Mouse (Mus musculus): ENCODE results near the gene Svopl. TPM values are rescaled to one million over a fixed set of nuclear protein-coding genes. Genes with fewer than 3 reads are reported as not detected.

Svopl gene
- polyA plus RNA-seq, 1 experiment = 0.02 TPM

GRCm38 (mm10) chr6:38028205-38028604, 18.6 kb downstream of the Svopl start:
- Histone ChIP-seq H3K79me2 (ENCODE audit: control insufficient read depth, insufficient read depth) (no peaks in the 10 kb centered on the region), H3K4me3 (ENCODE audit: insufficient read depth, poor library complexity, severe bottlenecking) (no peak overlapping the region), H3K79me3 (ENCODE audit: low read depth) (no peaks in the 10 kb centered on the region), H3ac (ENCODE audit: control insufficient read depth, insufficient read length, low read depth) (no peak overlapping the region), H3K36me3 (ENCODE audit: control insufficient read depth, insufficient read depth) (no peaks in the 10 kb centered on the region), H3K27me3 (ENCODE audit: control insufficient read depth, insufficient read depth, insufficient read length) (no peaks in the 10 kb centered on the region)
- no peak for TF ChIP-seq CTCF (IDR thresholded peaks at IDR 0.05; ENCODE audit: control insufficient read depth, insufficient read depth, insufficient read length)
- no peak for TF ChIP-seq MYOD1 (IDR thresholded peaks at IDR 0.05; ENCODE audit: control insufficient read depth, insufficient read length, low read depth)
- no peak for TF ChIP-seq USF1 (IDR thresholded peaks at IDR 0.05; ENCODE audit: low read depth)
- no peak for TF ChIP-seq FOSL1 (IDR thresholded peaks at IDR 0.05; ENCODE audit: insufficient read depth, low read length, poor library complexity, severe bottlenecking)
- no peak for TF ChIP-seq CEBPB (IDR thresholded peaks at IDR 0.05; ENCODE audit: low read depth)

GRCm38 (mm10) chr6:38027771-38028170, 19.0 kb downstream of the Svopl start:
- no peaks in the 10 kb centered on the region for H3K27me3 ChIP-seq (ENCODE audit: control insufficient read depth, insufficient read depth, insufficient read length)
- no peaks in the 10 kb centered on the region for H3K79me2 ChIP-seq (ENCODE audit: control insufficient read depth, insufficient read depth)
- TF ChIP-seq FOSL1 (IDR thresholded peaks at IDR 0.05; ENCODE audit: insufficient read depth, low read length, poor library complexity, severe bottlenecking) = no peak
- no peak for TF ChIP-seq MYOD1 (IDR thresholded peaks at IDR 0.05; ENCODE audit: control insufficient read depth, insufficient read length, low read depth)
- TF ChIP-seq CEBPB (IDR thresholded peaks at IDR 0.05; ENCODE audit: low read depth) = no peak
- no peak for TF ChIP-seq MAX (IDR thresholded peaks at IDR 0.05)
- TF ChIP-seq USF1 (IDR thresholded peaks at IDR 0.05; ENCODE audit: low read depth) = no peak
- TF ChIP-seq CTCF (IDR thresholded peaks at IDR 0.05; ENCODE audit: control insufficient read depth, insufficient read depth, insufficient read length) = no peak
- TF ChIP-seq MYOG (IDR thresholded peaks at IDR 0.05; ENCODE audit: control insufficient read depth, extremely low read depth, insufficient read length) = no peak
- H3K36me3 ChIP-seq (ENCODE audit: control insufficient read depth, insufficient read depth) = no peaks in the 10 kb centered on the region
- H3ac ChIP-seq (ENCODE audit: control insufficient read depth, insufficient read length, low read depth) = no peak overlapping the region
- no peaks in the 10 kb centered on the region for H3K79me3 ChIP-seq (ENCODE audit: low read depth)
- no peak overlapping the region for H3K4me3 ChIP-seq (ENCODE audit: insufficient read depth, poor library complexity, severe bottlenecking)

GRCm38 (mm10) chr6:38023284-38023683, 23.5 kb downstream of the Svopl start:
- no peaks in the 10 kb centered on the region for H3K36me3 ChIP-seq (ENCODE audit: control insufficient read depth, insufficient read depth)
- no peaks in the 10 kb centered on the region for H3K79me2 ChIP-seq (ENCODE audit: control insufficient read depth, insufficient read depth)
- H3K27me3 ChIP-seq (ENCODE audit: control insufficient read depth, insufficient read depth, insufficient read length) = no peaks in the 10 kb centered on the region
- no peak overlapping the region for H3ac ChIP-seq (ENCODE audit: control insufficient read depth, insufficient read length, low read depth)
- H3K79me3 ChIP-seq (ENCODE audit: low read depth) = no peaks in the 10 kb centered on the region
- H3K4me3 ChIP-seq (ENCODE audit: insufficient read depth, poor library complexity, severe bottlenecking) = no peak overlapping the region
- TF ChIP-seq CTCF (IDR thresholded peaks at IDR 0.05; ENCODE audit: control insufficient read depth, insufficient read depth, insufficient read length) = no peak

GRCm38 (mm10) chr6:38021406-38021805, 25.4 kb downstream of the Svopl start:
- H3K36me3 ChIP-seq (ENCODE audit: control insufficient read depth, insufficient read depth) = no peaks in the 10 kb centered on the region
- H3K79me3 ChIP-seq (ENCODE audit: low read depth) = no peaks in the 10 kb centered on the region
- TF ChIP-seq MYOD1 (IDR thresholded peaks at IDR 0.05; ENCODE audit: control insufficient read depth, insufficient read length, low read depth) (peak; percentile 72), USF1 (IDR thresholded peaks at IDR 0.05; ENCODE audit: low read depth) (no peak), MAX (IDR thresholded peaks at IDR 0.05) (no peak), MYOG (IDR thresholded peaks at IDR 0.05; ENCODE audit: control insufficient read depth, extremely low read depth, insufficient read length) (no peak), CTCF (IDR thresholded peaks at IDR 0.05; ENCODE audit: control insufficient read depth, insufficient read depth, insufficient read length) (no peak), CEBPB (IDR thresholded peaks at IDR 0.05; ENCODE audit: low read depth) (no peak)
- no peaks in the 10 kb centered on the region for H3K27me3 ChIP-seq (ENCODE audit: control insufficient read depth, insufficient read depth, insufficient read length)
- H3K4me3 ChIP-seq (ENCODE audit: insufficient read depth, poor library complexity, severe bottlenecking) = no peak overlapping the region
- H3ac ChIP-seq (ENCODE audit: control insufficient read depth, insufficient read length, low read depth) = no peak overlapping the region
- no peaks in the 10 kb centered on the region for H3K79me2 ChIP-seq (ENCODE audit: control insufficient read depth, insufficient read depth)

GRCm38 (mm10) chr6:38012829-38013228, 34.0 kb downstream of the Svopl start:
- Histone ChIP-seq H3K79me3 (ENCODE audit: low read depth) (no peaks in the 10 kb centered on the region), H3ac (ENCODE audit: control insufficient read depth, insufficient read length, low read depth) (no peak overlapping the region), H3K27me3 (ENCODE audit: control insufficient read depth, insufficient read depth, insufficient read length) (no peaks in the 10 kb centered on the region), H3K4me3 (ENCODE audit: insufficient read depth, poor library complexity, severe bottlenecking) (no peak overlapping the region), H3K79me2 (ENCODE audit: control insufficient read depth, insufficient read depth) (no peaks in the 10 kb centered on the region), H3K36me3 (ENCODE audit: control insufficient read depth, insufficient read depth) (no peaks in the 10 kb centered on the region)
- TF ChIP-seq CEBPB (IDR thresholded peaks at IDR 0.05; ENCODE audit: low read depth) (no peak), MAX (IDR thresholded peaks at IDR 0.05) (no peak)

GRCm38 (mm10) chr6:38007459-38007858, 39.3 kb downstream of the Svopl start:
- TF ChIP-seq USF1 (IDR thresholded peaks at IDR 0.05; ENCODE audit: low read depth) = no peak
- TF ChIP-seq FOSL1 (IDR thresholded peaks at IDR 0.05; ENCODE audit: insufficient read depth, low read length, poor library complexity, severe bottlenecking) = no peak
- TF ChIP-seq MYOD1 (IDR thresholded peaks at IDR 0.05; ENCODE audit: control insufficient read depth, insufficient read length, low read depth) = no peak
- TF ChIP-seq MYOG (IDR thresholded peaks at IDR 0.05; ENCODE audit: control insufficient read depth, extremely low read depth, insufficient read length) = no peak
- no peak for TF ChIP-seq CEBPB (IDR thresholded peaks at IDR 0.05; ENCODE audit: low read depth)
- no peak for TF ChIP-seq CTCF (IDR thresholded peaks at IDR 0.05; ENCODE audit: control insufficient read depth, insufficient read depth, insufficient read length)
- TF ChIP-seq MAX (IDR thresholded peaks at IDR 0.05) = no peak
- Histone ChIP-seq H3ac (ENCODE audit: control insufficient read depth, insufficient read length, low read depth) (no peak overlapping the region), H3K36me3 (ENCODE audit: control insufficient read depth, insufficient read depth) (no peaks in the 10 kb centered on the region), H3K79me3 (ENCODE audit: low read depth) (no peaks in the 10 kb centered on the region), H3K79me2 (ENCODE audit: control insufficient read depth, insufficient read depth) (no peaks in the 10 kb centered on the region), H3K4me3 (ENCODE audit: insufficient read depth, poor library complexity, severe bottlenecking) (no peak overlapping the region), H3K27me3 (ENCODE audit: control insufficient read depth, insufficient read depth, insufficient read length) (no peaks in the 10 kb centered on the region)

Data from C2C12 (cell line).